Mouse (Mus musculus): ENCODE measurements at regions not wholly inside any gene's neighbourhood (a gene's known extent, or its start where the extent isn't known, plus 50 kb on each side); places are given as distances from the start of the nearest gene placed in this dataset.

GRCm38 (mm10) chr7:64042978-64043377 is 104.3 kb upstream of the Klf13 start:
- TF ChIP-seq POLR2A (IDR thresholded peaks at IDR 0.05; ENCODE audit: control insufficient read depth, extremely low read depth, insufficient read depth, low read length, poor library complexity) (no peak), CTCF (IDR thresholded peaks at IDR 0.05; ENCODE audit: borderline replicate concordance, control insufficient read depth, extremely low read depth, insufficient read depth, low read length, poor library complexity) (no peak)
